Mouse (Mus musculus) hematopoietic multipotent progenitor cell, adult 10-12 weeks (in vitro differentiated cells): ENCODE data around the gene Hyls1. TPM values are rescaled to one million over a fixed set of nuclear protein-coding genes. Genes with fewer than 3 reads are reported as not detected.

Experiments used
- polyA plus RNA-seq: library from polyadenylated mRNA; stranded (reverse); fragments of >175 nt; gene quantifications from 2 replicates; pipeline ENCODE4 v1.2.3, GENCODE M21; 2012; ENCODE audit warnings: low replicate concordance

The Hyls1 gene
- polyA plus RNA-seq: 2.8 and 2.9 TPM in 2 replicates

DNA sequence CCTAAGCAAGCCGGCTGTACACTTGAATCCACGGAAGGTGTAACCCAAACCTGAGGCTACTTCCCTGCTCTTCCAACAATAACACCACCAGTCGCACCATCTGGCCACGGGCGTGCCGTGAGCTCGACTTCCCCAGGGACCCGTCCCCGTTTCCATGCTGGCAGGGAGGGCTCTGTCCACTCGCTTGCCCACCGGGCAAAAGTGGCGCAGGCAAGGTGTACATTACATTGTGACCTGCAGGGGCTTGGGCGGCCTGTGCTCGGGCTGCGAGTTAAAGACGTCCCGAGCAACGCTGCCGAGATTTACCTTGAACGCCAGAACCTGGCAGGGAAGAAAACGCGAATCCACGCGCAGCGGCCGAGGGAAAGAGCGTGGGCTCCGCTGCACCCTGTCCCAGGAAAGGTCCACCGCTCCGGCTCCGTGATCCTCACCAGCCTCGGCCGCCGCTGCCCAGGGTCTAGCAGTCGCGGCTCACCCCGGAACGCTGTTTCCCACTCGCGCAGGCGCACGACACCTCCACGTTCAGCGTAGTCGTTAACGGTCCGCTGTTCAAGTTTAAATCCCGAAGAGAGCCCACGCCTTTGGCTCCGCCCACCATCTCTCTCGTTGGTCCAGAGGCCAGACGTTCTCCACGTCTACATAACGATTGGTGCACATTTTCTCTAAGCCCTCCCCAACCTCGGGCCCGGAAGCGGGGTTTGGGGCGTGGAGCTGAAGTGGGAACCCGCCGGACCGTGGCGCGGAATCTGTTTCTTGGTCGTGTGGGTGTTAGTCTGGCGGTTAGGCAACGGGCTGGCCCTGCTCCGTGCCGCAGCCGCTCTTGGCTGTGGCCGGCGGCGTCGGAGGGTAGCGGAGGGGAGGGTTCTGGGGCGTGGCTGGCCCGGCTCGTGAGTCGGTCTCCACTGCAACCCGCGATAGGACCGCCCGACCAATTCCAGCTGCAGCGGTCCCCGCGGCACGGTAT is at the start of gene Hyls1, which contains the start of gene Pate2:
Gene Hyls1 (minus strand): TSS at position 828 of the 964 bp plus-strand sequence.
Gene Pate2 (plus strand): TSS at position 714 of the 964 bp plus-strand sequence.

DNA sequence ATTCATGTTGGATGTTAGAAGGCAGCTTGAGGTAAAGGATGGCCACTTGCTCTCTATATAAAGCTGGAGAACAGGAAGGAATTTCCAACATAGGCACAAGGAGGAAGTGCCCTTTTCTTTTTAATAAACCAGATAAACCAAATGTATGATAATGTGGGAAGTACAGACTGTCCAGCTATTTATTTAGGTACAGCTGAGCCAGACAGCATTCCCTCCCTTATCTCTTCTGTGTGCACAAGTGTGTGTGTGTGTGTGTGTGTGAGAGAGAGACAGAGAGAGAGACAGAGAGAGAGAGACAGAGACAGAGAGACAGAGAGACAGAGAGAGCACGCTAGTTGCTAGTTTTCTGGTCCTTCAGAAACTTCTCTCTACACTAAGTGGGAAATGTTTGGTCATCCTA is 41.6 kb upstream of the Hyls1 start, which contains the start of gene Pate4:
Gene Pate4 (minus strand): TSS at position 101 of the 400 bp plus-strand sequence.

DNA sequence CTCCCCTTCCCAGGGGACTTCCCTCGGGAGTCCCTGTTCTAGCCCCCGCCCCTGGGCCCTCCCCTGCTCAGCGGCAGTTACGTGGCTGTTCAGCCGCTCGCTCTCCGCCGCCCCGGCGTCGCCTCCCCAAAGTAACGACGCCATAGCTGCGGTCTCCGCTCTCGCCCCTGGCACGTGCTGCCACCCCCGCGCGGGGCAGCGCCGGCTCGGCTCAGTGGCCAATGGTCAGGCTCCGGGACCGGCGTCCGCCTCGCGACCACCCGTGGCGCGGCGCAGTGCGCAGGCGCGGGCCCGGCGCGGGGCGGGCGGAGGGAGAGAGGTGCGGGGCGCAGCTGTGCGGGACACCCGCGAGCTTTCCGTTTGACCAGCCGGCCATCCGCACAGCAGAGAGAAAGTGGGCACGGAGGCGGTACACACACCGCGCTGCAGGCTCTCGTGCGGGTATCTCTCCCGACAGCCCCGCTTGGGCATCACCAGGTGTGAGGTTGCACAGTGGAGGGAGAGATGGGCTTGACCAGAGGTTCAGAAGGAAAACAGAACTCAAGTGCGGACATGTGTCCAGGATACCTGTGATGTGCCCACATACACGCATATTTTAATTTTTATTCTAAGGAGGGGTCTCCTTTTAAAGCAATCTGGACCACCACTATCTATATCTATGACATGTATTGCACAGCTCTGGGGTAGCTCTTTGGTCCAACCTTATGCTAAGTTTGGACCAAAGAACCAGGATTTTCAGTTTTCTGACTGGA is 11.8 kb downstream of the Hyls1 start, which contains the start of the genes Ddx25 and Pus3:
Gene Ddx25 (minus strand): TSS at position 272 of the 752 bp plus-strand sequence.
Gene Pus3 (plus strand): TSS at position 339 of the 752 bp plus-strand sequence.

DNA sequence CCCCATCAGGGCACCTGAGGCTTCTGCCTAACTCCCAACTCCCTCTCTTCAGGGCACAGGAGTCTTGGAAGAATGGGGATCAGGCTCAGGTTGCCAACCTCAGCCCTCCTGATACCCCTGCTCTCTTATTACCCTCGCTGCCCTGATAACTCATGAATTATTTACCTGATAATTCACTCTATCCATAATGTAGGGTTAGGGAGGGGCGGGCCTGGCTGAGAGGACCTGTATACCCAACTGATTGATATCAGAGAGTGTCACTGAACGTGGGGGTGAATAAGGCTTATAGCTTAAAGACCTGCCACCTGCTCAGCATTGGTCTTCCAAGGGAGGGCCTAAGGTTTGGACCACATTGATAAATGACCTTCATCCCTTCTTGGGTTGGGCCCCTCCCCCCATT is 52.0 kb downstream of the Hyls1 start, which contains the start of gene Gm1113:
Gene Gm1113 (minus strand): TSS at position 101 of the 400 bp plus-strand sequence.

Other genes starting within 250 kb of the Hyls1 start
- gene Cdon, start 149.3 kb downstream of the Hyls1 start, polyA plus RNA-seq: 0.62 and 1.0 TPM in 2 replicates
- gene Gm1113, start 52.1 kb downstream of the Hyls1 start, polyA plus RNA-seq: not detected in 2 replicates
- 0.10 and 0.12 TPM in 2 replicates for gene Ddx25, start 11.9 kb downstream of the Hyls1 start, polyA plus RNA-seq
- gene Pus3, start 11.8 kb downstream of the Hyls1 start, polyA plus RNA-seq: 0.81 and 2.2 TPM in 2 replicates
- gene Pate2, start 114 bp downstream of the Hyls1 start, polyA plus RNA-seq: 0.16 and 0.33 TPM in 2 replicates
- not detected in 2 replicates for gene Pate4, start 41.5 kb upstream of the Hyls1 start, polyA plus RNA-seq
- gene Pate3, start 77.8 kb upstream of the Hyls1 start, polyA plus RNA-seq: not detected in 2 replicates
- gene Pate1, start 117.0 kb upstream of the Hyls1 start, polyA plus RNA-seq: not detected in 2 replicates
- gene Gm17677, start 170.7 kb upstream of the Hyls1 start, polyA plus RNA-seq: not detected in 2 replicates
- gene Gm17727, start 207.7 kb upstream of the Hyls1 start, polyA plus RNA-seq: not detected in 2 replicates
- gene Gm27235, start 219.7 kb upstream of the Hyls1 start, polyA plus RNA-seq: not detected in 2 replicates
- gene D730048I06Rik, start 219.7 kb upstream of the Hyls1 start, polyA plus RNA-seq: not detected in 2 replicates